8 mouse cellular contexts compared by ENCODE assay signal in genomic region chr17:29033569-29034061, GRCm38 (mm10). TPM values are rescaled to one million over a fixed set of nuclear protein-coding genes. Genes with fewer than 3 reads are reported as not detected.
DNase-seq lines count a peak whose midpoint lies in the region; ATAC-seq and TF ChIP-seq lines count a peak whose summit lies in the region.

No protein-coding gene starts in this region.

- no peak for TF ChIP-seq POLR2A in spleen, adult 2 months (IDR thresholded peaks at IDR 0.05; ENCODE audit: low read depth, low read length)
- TF ChIP-seq POLR2A in small intestine, adult 2 months (IDR thresholded peaks at IDR 0.05; ENCODE audit: low read depth, low read length), result no peak

- ATAC-seq in forebrain, embryonic 12.5 days (ENCODE audit: low FRiP score), result no peak

- peak overlapping the region; percentile 80 for H3K4me2 ChIP-seq in forebrain, embryonic 12.5 days

- no peak for TF ChIP-seq CTCF in spleen, adult 2 months (IDR thresholded peaks at IDR 0.05; ENCODE audit: extremely low read depth, insufficient read depth, insufficient read length, insufficient replicate concordance)
- no peak for TF ChIP-seq CTCF in small intestine, adult 2 months (IDR thresholded peaks at IDR 0.05; ENCODE audit: extremely low read depth, insufficient read length, insufficient replicate concordance, low read depth, low read length)

- no peaks in the 10 kb centered on the region for H3K9me3 ChIP-seq in forebrain, embryonic 12.5 days

- peaks cover 20% of the 10 kb centered on the region for H3K36me3 ChIP-seq in spleen, adult 2 months (ENCODE audit: control insufficient read depth, insufficient read depth, low read length)
- peaks cover 27% of the 10 kb centered on the region for H3K36me3 ChIP-seq in forebrain, embryonic 12.5 days (replicated peaks)
- H3K36me3 ChIP-seq in small intestine, adult 2 months (ENCODE audit: control insufficient read depth, insufficient read depth, low read length), result peaks cover 23% of the 10 kb centered on the region

- no peak overlapping the region for H3K27ac ChIP-seq in spleen, adult 2 months (ENCODE audit: insufficient read depth, low read length)
- no peak overlapping the region for H3K27ac ChIP-seq in forebrain, embryonic 12.5 days
- peak overlapping the region; percentile 8 for H3K27ac ChIP-seq in small intestine, adult 2 months (ENCODE audit: insufficient read depth, low read depth, low read length)

- DNase-seq in spleen, adult 2 months (ENCODE audit: low read depth in 1 of 2, low spot score in 2 of 2), result no peak
- no peak for DNase-seq in spleen, adult 12 weeks (ENCODE audit: low spot score)
- peak; percentile 49 to 60 for DNase-seq in kidney, postnatal 36 days
- DNase-seq in frontal cortex, postnatal 36 days (ENCODE audit: low spot score in 2 of 2), result no peak
- no peak for DNase-seq in ovary, postnatal 10 days (ENCODE audit: low spot score)
- DNase-seq in spleen, postnatal 4 days (ENCODE audit: low spot score in 2 of 2), result no peak

- H3K9ac ChIP-seq in forebrain, embryonic 12.5 days, result peak overlapping the region; percentile 97

- no peaks in the 10 kb centered on the region for H3K27me3 ChIP-seq in spleen, adult 2 months (ENCODE audit: control insufficient read depth, insufficient read depth, low read length)
- H3K27me3 ChIP-seq in forebrain, embryonic 12.5 days, result no peaks in the 10 kb centered on the region
- H3K27me3 ChIP-seq in small intestine, adult 2 months (ENCODE audit: control insufficient read depth, insufficient read depth, low read length), result no peaks in the 10 kb centered on the region

- peaks cover 9% of the 10 kb centered on the region; the same call in 1 of the 2 replicates for H3K4me1 ChIP-seq in spleen, adult 2 months (ENCODE audit: control insufficient read depth, insufficient read depth, insufficient read length)
- peaks cover 36% of the 10 kb centered on the region for H3K4me1 ChIP-seq in forebrain, embryonic 12.5 days
- H3K4me1 ChIP-seq in small intestine, adult 2 months (ENCODE audit: control insufficient read depth, insufficient read depth, insufficient read length, low read length), result no peaks in the 10 kb centered on the region

- 0% methylated on average over 6 of the region's 6 CpGs for WGBS in spleen, adult 2 months
- under 1% methylated on average over 6 of the region's 6 CpGs for WGBS in forebrain, embryonic 12.5 days
- WGBS in small intestine, adult 2 months, result 0% methylated on average over 6 of the region's 6 CpGs

- peak overlapping the region; percentile 61 for H3K4me3 ChIP-seq in spleen, adult 2 months (ENCODE audit: extremely low read depth, insufficient read depth, insufficient read length)
- peak overlapping the region; percentile 83 for H3K4me3 ChIP-seq in forebrain, embryonic 12.5 days (replicated peaks)
- peak overlapping the region; percentile 94 for H3K4me3 ChIP-seq in small intestine, adult 2 months (ENCODE audit: low read depth, low read length)

RNA-seq across cellular contexts. Expression of gene Srsf3, which starts 1.2 kb away (rescaled TPM):
- 189 and 210 TPM in 2 replicates for polyA plus RNA-seq in spleen, adult 2 months (2012; rRNA removed)
- 852 and 860 TPM in 2 replicates for polyA plus RNA-seq in forebrain, embryonic 12.5 days (2016; fragmentation: Nextera tagmentation; extraction: Ambion mirVana)
- 35.9 and 69.4 TPM in 2 replicates for polyA plus RNA-seq in small intestine, adult 2 months (2012; rRNA removed)

RNA-seq across cellular contexts. Expression of gene Stk38, which starts 25.8 kb away (rescaled TPM):
- 119 and 149 TPM in 2 replicates for polyA plus RNA-seq in spleen, adult 2 months (2012; rRNA removed)
- polyA plus RNA-seq in forebrain, embryonic 12.5 days (2016; fragmentation: Nextera tagmentation; extraction: Ambion mirVana), result 149 and 154 TPM in 2 replicates
- polyA plus RNA-seq in small intestine, adult 2 months (2012; rRNA removed), result 35.5 and 105 TPM in 2 replicates

RNA-seq across cellular contexts. Expression of gene Cdkn1a, which starts 57.2 kb away (rescaled TPM):
- polyA plus RNA-seq in spleen, adult 2 months (2012; rRNA removed), result 7.6 and 8.0 TPM in 2 replicates
- 29.6 and 34.0 TPM in 2 replicates for polyA plus RNA-seq in forebrain, embryonic 12.5 days (2016; fragmentation: Nextera tagmentation; extraction: Ambion mirVana)
- polyA plus RNA-seq in small intestine, adult 2 months (2012; rRNA removed), result 85.1 and 293 TPM in 2 replicates

Comparison
In these comparisons a context has a peak if more than half of its experiments do, and no peak if none do; other contexts are left out.
1. DNase-seq: peak in kidney, postnatal 36 days (2 of 2); none in spleen, adult 2 months (0 of 2), spleen, adult 12 weeks (single experiment), frontal cortex, postnatal 36 days (0 of 2), ovary, postnatal 10 days (single experiment) and spleen, postnatal 4 days (0 of 2).
2. Peak in every context shown above with its lines, with median percentiles within 50 percentile points of each other: H3K4me3 ChIP-seq.